Mouse (Mus musculus) kidney, embryonic 14.5 days (tissue): ENCODE measurements at regions not wholly inside any gene's neighbourhood (a gene's known extent, or its start where the extent isn't known, plus 50 kb on each side); places are given as distances from the start of the nearest gene placed in this dataset.

Experiments
- ATAC-seq: fragments of 200-750 bp; cut with Nextera tagmentation; 2 replicates; pipeline ENCODE4 v1.8.0; 2017; ENCODE audit warnings: moderate number of reproducible peaks, mild to moderate bottlenecking, moderate TSS enrichment, moderate library complexity; ENCODE audit not compliant: low FRiP score, low TSS enrichment
- H3K27ac ChIP-seq: fragments of 300-500 bp; sonication (generic); 2 replicates; pipeline ENCODE4 v1.5.1; 2014; ENCODE audit warnings: low read depth, mild to moderate bottlenecking, low read length, moderate library complexity, mixed read lengths
- H3K27me3 ChIP-seq: fragments of 300-500 bp; sonication (generic); 2 replicates; pipeline ENCODE4 v1.6.1; 2014; ENCODE audit warnings: mild to moderate bottlenecking, low read length; ENCODE audit not compliant: control insufficient read depth, insufficient read depth
- H3K36me3 ChIP-seq: fragments of 300-500 bp; sonication (generic); 2 replicates; pipeline ENCODE4 v1.6.1; 2014; ENCODE audit warnings: low read length, mixed read lengths; ENCODE audit not compliant: control insufficient read depth, insufficient read depth
- H3K4me1 ChIP-seq: fragments of 300-500 bp; sonication (generic); 2 replicates; pipeline ENCODE4 v1.6.1; 2014; ENCODE audit warnings: low read length, mixed read lengths; ENCODE audit not compliant: control insufficient read depth, insufficient read depth
- H3K4me2 ChIP-seq: fragments of 300-500 bp; sonication (generic); replicated peaks from 2 replicates; pipeline ENCODE4 v1.6.1; 2014; ENCODE audit warnings: low read depth, mild to moderate bottlenecking, low read length
- H3K4me3 ChIP-seq: fragments of 300-500 bp; sonication (generic); 2 replicates; pipeline ENCODE4 v1.5.1; 2014; ENCODE audit warnings: mild to moderate bottlenecking, low read length
- H3K9ac ChIP-seq: fragments of 300-500 bp; sonication (generic); 2 replicates; pipeline ENCODE4 v1.6.1; 2014; ENCODE audit warnings: low read depth, mild to moderate bottlenecking, low read length, moderate library complexity
- H3K9me3 ChIP-seq: fragments of 300-500 bp; sonication (generic); 2 replicates; pipeline ENCODE4 v1.6.1; 2016; ENCODE audit warnings: low read length; ENCODE audit not compliant: control insufficient read depth
- WGBS: fragments of 180-500 bp; shearing (Covaris S2); extraction: QIAGEN DNeasy Blood & Tissue Kit; methylation state at CpG from one replicate; pipeline ENCODE4 v1.1.7; 2014; 5-methylcytosine and 5-hydroxymethylcytosine counted together

DNA sequence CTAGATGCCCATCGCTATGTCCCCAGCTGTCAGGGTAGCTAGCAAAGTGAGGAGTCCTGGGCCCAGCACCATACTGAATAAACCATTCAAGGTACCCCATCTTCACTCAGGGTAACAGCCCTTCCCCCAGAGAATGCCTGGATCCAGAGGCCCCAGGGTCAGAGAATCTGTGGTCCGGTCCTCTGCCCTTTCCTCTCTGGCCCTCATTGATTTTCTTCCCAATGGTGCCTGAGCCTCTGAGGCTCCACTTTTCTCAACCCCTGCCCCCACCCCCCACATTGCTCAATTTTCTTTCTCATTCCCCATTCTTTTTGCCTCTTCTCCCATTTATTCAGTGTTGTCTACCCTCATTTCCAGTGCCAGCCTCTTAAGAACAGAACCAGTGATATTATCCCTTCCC lies 114.5 kb downstream of the Vegfa start:
- Histone ChIP-seq H3K27me3 (no peaks in the 10 kb centered on the region), H3K36me3 (no peaks in the 10 kb centered on the region), H3K9me3 (no peaks in the 10 kb centered on the region; the same call in none of the 2 replicates), H3K4me1 (no peaks in the 10 kb centered on the region), H3K9ac (no peak overlapping the region), H3K4me2 (no peak overlapping the region), H3K4me3 (no peak overlapping the region), H3K27ac (no peak overlapping the region)
- WGBS = 97% methylated on average over 2 of the region's 2 CpGs
- no peak for ATAC-seq

DNA sequence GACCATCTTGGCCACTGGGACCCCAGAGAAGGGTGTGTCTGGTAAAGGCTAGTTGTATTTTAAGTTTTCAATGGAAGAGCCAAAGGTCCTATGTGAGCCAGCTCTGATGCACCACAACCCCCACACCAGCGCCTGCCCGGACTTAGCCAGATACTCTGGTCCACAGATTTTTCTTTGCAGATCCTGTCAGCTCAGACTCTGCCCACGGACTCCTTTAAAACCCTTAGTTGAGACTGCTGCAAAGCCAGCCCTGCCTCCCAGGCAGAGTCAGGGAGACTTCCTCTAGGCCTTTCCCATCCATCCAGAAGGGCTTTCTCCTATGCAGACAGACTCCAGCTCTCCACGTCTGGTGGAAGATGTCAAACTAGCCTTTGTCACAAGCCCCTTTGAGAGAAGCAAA lies 115.2 kb downstream of the Vegfa start:
- ATAC-seq = no peak
- no peak overlapping the region for H3K4me3 ChIP-seq
- no peak overlapping the region for H3K27ac ChIP-seq
- H3K27me3 ChIP-seq = no peaks in the 10 kb centered on the region
- H3K36me3 ChIP-seq = no peaks in the 10 kb centered on the region
- no peaks in the 10 kb centered on the region for H3K4me1 ChIP-seq
- H3K9me3 ChIP-seq = peaks cover 7% of the 10 kb centered on the region
- WGBS = 51% methylated on average over 4 of the region's 4 CpGs
- no peak overlapping the region for H3K4me2 ChIP-seq
- H3K9ac ChIP-seq = no peak overlapping the region

- H3K9me3 ChIP-seq = peaks cover 7% of the 10 kb centered on the region
- no peaks in the 10 kb centered on the region for H3K4me1 ChIP-seq
- H3K36me3 ChIP-seq = no peaks in the 10 kb centered on the region
- no peaks in the 10 kb centered on the region for H3K27me3 ChIP-seq
- H3K4me3 ChIP-seq = no peak overlapping the region
- no peak overlapping the region for H3K9ac ChIP-seq
- 92% methylated on average over 9 of the region's 9 CpGs for WGBS
- no peak overlapping the region for H3K4me2 ChIP-seq
- no peak for ATAC-seq
- no peak overlapping the region for H3K27ac ChIP-seq
Measured at GRCm38 (mm10) chr17:45914706-45915240, 117.4 kb downstream of the Vegfa start.

- WGBS = 84% methylated on average over 1 of the region's 1 CpGs
- no peak overlapping the region for H3K9ac ChIP-seq
Measured at GRCm38 (mm10) chr17:45914237-45914636, 117.9 kb downstream of the Vegfa start.

GRCm38 (mm10) chr17:45913671-45914070 lies 118.5 kb downstream of the Vegfa start:
- Histone ChIP-seq H3K36me3 (no peaks in the 10 kb centered on the region), H3K9ac (no peak overlapping the region), H3K9me3 (peaks cover 7% of the 10 kb centered on the region), H3K4me2 (no peak overlapping the region), H3K27me3 (no peaks in the 10 kb centered on the region), H3K4me3 (no peak overlapping the region), H3K4me1 (no peaks in the 10 kb centered on the region), H3K27ac (no peak overlapping the region)
- ATAC-seq = no peak
- 87% methylated on average over 4 of the region's 4 CpGs for WGBS

More at GRCm38 (mm10) chr17:45914237-45914636, 117.9 kb downstream of the Vegfa start:
- no peak overlapping the region for H3K4me3 ChIP-seq
- H3K36me3 ChIP-seq = no peaks in the 10 kb centered on the region
- no peak overlapping the region for H3K27ac ChIP-seq
- H3K4me1 ChIP-seq = no peaks in the 10 kb centered on the region
- H3K4me2 ChIP-seq = no peak overlapping the region
- ATAC-seq = no peak
- peaks cover 7% of the 10 kb centered on the region for H3K9me3 ChIP-seq
- H3K27me3 ChIP-seq = no peaks in the 10 kb centered on the region

DNA sequence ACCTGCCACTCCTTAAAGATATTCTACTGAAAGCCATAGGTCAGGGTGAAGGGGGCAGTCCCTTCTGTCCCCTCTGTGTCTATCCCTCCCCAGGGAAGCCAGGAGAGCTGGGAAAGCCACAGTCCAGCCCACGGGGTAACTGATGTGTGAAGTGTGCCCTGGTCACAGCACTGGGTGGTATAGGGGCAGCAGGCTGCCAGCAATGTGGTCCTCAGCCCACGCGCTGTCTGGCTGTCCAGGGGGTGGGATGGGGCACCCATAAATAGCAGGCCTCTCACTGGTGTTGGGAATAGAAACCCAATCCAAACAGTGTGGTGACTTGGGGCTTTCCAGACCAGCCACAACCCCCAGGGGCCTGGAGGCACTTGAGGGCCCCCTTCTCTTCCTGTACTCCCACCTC lies 120.0 kb downstream of the Vegfa start:
- Histone ChIP-seq H3K9me3 (peaks cover 7% of the 10 kb centered on the region), H3K27ac (no peak overlapping the region), H3K4me2 (no peak overlapping the region), H3K4me3 (no peak overlapping the region), H3K36me3 (no peaks in the 10 kb centered on the region), H3K9ac (no peak overlapping the region), H3K27me3 (no peaks in the 10 kb centered on the region), H3K4me1 (no peaks in the 10 kb centered on the region)
- 84% methylated on average over 3 of the region's 3 CpGs for whole genome bisulfite sequencing
- no peak for ATAC-seq

DNA sequence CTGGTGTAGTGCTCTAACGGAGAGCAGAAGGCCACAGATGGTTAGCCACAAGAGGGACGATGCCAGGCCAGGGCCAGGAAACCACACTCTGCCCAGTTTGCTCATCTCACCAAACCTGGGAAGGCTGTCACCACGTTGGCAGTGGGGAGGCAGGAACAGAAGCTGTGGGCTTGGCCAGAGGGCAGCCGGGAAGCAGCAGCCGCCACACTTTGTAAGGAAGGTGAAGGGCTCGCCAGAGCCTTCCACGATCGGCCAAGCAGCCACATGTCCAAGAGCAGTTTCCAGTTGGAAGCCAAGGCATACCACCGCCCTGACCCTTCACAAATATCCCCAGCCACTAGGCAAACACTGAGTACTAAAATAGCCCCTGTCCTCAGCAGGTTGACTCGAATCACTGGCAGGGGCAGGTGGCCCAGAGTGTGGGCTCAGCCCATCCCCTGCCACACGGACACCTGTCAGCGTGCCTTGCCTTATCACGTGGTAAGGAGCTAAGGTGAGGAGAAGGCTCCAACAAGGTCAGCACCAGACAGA lies 120.9 kb downstream of the Vegfa start:
- no peaks in the 10 kb centered on the region for H3K4me1 ChIP-seq
- H3K27me3 ChIP-seq = no peaks in the 10 kb centered on the region
- no peak overlapping the region for H3K4me3 ChIP-seq
- WGBS = 87% methylated on average over 13 of the region's 13 CpGs
- H3K27ac ChIP-seq = no peak overlapping the region
- peaks cover 7% of the 10 kb centered on the region for H3K9me3 ChIP-seq
- ATAC-seq = no peak
- no peaks in the 10 kb centered on the region for H3K36me3 ChIP-seq
- H3K9ac ChIP-seq = no peak overlapping the region
- no peak overlapping the region for H3K4me2 ChIP-seq

DNA sequence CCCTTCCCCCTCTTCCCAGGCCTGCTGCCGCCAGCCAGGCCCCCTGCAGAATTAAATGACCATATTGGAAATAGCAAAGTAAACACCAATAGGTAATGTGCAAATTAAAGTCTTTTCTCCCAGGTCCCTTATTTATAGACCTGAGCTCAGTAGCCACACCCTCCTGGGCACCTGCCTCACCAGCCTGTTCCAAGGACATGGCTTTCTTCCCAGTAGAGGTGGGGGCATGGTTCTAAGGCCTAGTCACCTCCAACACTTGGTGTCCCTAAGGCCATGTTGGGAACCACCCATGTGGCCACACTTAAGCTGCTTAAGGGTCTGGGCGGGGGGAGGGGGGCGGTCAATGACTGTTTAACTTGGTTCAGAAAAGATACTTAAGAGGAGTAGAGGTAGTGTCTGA lies 121.9 kb downstream of the Vegfa start:
- 71% methylated on average over 3 of the region's 3 CpGs for WGBS
- Histone ChIP-seq H3K4me1 (no peaks in the 10 kb centered on the region), H3K9ac (no peak overlapping the region), H3K27ac (no peak overlapping the region), H3K9me3 (peaks cover 7% of the 10 kb centered on the region), H3K4me3 (no peak overlapping the region), H3K36me3 (no peaks in the 10 kb centered on the region), H3K4me2 (no peak overlapping the region), H3K27me3 (no peaks in the 10 kb centered on the region)
- no peak for ATAC-seq

- H3K4me3 ChIP-seq = no peak overlapping the region
- H3K4me1 ChIP-seq = peaks cover 4% of the 10 kb centered on the region; the same call in 1 of the 2 replicates
- H3K27me3 ChIP-seq = no peaks in the 10 kb centered on the region
- no peak overlapping the region for H3K9ac ChIP-seq
- H3K4me2 ChIP-seq = no peak overlapping the region
- no peak for ATAC-seq
- 55% methylated on average over 11 of the region's 11 CpGs for WGBS
- H3K27ac ChIP-seq = no peak overlapping the region
- H3K9me3 ChIP-seq = peaks cover 6% of the 10 kb centered on the region; the same call in 1 of the 2 replicates
- H3K36me3 ChIP-seq = no peaks in the 10 kb centered on the region
Measured at GRCm38 (mm10) chr17:45907587-45907986, 124.6 kb downstream of the Vegfa start.
